Mouse (Mus musculus) midbrain, embryonic 12.5 days (tissue): ENCODE measurements at regions not wholly inside any gene's neighbourhood (a gene's known extent, or its start where the extent isn't known, plus 50 kb on each side); places are given as distances from the start of the nearest gene placed in this dataset.

Source experiments
- ATAC-seq: fragments of 200-750 bp; cut with Nextera tagmentation; 2 replicates; pipeline ENCODE4 v1.8.0; 2017; ENCODE audit warnings: low read depth, moderate TSS enrichment, moderate library complexity; ENCODE audit not compliant: low FRiP score
- H3K27ac ChIP-seq: fragments of 300-500 bp; sonication (generic); replicated peaks from 2 replicates; pipeline ENCODE4 v1.5.1; 2016; ENCODE audit warnings: mild to moderate bottlenecking
- H3K27me3 ChIP-seq: fragments of 300-500 bp; sonication (generic); 2 replicates; pipeline ENCODE4 v1.6.1; 2016; ENCODE audit warnings: mild to moderate bottlenecking
- H3K36me3 ChIP-seq: fragments of 300-500 bp; sonication (generic); 2 replicates; pipeline ENCODE4 v1.6.1; 2016
- H3K4me1 ChIP-seq: fragments of 300-500 bp; sonication (generic); 2 replicates; pipeline ENCODE4 v1.6.1; 2016
- H3K4me2 ChIP-seq: fragments of 300-500 bp; sonication (generic); replicated peaks from 2 replicates; pipeline ENCODE4 v1.6.1; 2016; ENCODE audit warnings: mild to moderate bottlenecking, moderate library complexity
- H3K4me3 ChIP-seq: fragments of 300-500 bp; sonication (generic); 2 replicates; pipeline ENCODE4 v1.5.1; 2016; ENCODE audit warnings: mild to moderate bottlenecking
- H3K9ac ChIP-seq: fragments of 300-500 bp; sonication (generic); replicated peaks from 2 replicates; pipeline ENCODE4 v1.6.1; 2016; ENCODE audit warnings: mild to moderate bottlenecking, moderate library complexity
- H3K9me3 ChIP-seq: fragments of 300-500 bp; sonication (generic); 2 replicates; pipeline ENCODE4 v1.6.1; 2016; ENCODE audit warnings: mild to moderate bottlenecking
- WGBS: fragments of 180-500 bp; shearing (Covaris S2); methylation state at CpG from one replicate; pipeline ENCODE4 v1.1.7; 2016; 5-methylcytosine and 5-hydroxymethylcytosine counted together

DNA sequence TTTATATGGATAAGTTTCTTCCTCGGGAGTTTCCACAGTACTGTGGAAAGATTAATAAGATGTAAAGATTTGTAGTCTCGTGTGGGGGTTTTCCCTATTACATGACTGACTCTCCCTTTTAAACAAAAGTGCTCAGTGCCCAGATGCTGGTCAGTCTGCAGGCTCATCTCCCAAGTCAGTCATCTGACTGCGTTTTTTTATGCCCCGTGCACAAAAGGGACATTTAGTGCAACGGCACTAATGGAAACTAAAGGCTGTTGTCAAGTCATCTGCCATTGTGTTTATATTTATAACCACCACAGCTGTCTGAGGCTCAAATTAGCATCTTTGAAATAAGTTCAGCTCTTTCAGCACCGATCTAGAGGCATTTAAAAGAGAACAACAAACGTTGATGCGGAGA is 110.7 kb upstream of the Phyhipl start:
- Histone ChIP-seq H3K4me1 (0 out of 2 replicates have a peak, but pooled peaks cover 3% of the 10 kb centered on the region), H3K27ac (no peak overlapping the region), H3K27me3 (no peaks in the 10 kb centered on the region), H3K4me2 (no peak overlapping the region), H3K9ac (no peak overlapping the region), H3K4me3 (no peak overlapping the region), H3K9me3 (no peaks in the 10 kb centered on the region), H3K36me3 (no peaks in the 10 kb centered on the region)
- 75% methylated on average over 8 of the region's 8 CpGs for WGBS
- no peak for ATAC-seq

GRCm38 (mm10) chr10:70763206-70763605 is 107.4 kb upstream of the Phyhipl start:
- ATAC-seq = no peak
- 0 out of 2 replicates have a peak, but pooled peaks cover 3% of the 10 kb centered on the region for H3K4me1 ChIP-seq
- no peaks in the 10 kb centered on the region for H3K36me3 ChIP-seq
- H3K4me3 ChIP-seq = no peak overlapping the region
- WGBS = 89% methylated on average over 7 of the region's 7 CpGs
- H3K27ac ChIP-seq = no peak overlapping the region
- H3K4me2 ChIP-seq = no peak overlapping the region
- H3K9me3 ChIP-seq = no peaks in the 10 kb centered on the region
- no peaks in the 10 kb centered on the region for H3K27me3 ChIP-seq
- H3K9ac ChIP-seq = no peak overlapping the region

DNA sequence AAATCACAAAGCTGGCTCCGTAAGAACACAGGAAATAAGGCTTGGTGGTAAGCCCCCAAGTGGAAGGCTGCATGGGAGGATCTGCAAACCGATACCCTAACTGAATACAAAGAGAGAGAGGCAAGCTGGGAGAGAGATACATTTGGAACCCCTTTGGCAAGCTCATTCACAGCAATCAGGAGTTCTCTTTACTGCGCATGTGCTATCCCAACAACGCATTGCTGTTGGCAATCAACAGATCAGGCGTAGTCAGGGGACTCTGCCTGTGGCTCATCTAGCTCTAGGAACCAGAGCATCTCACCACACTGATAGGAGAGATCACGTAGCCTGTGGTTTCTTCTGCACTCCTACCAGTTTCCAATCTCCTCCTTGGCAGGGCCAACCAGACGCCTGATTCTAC is 103.9 kb upstream of the Phyhipl start:
- no peak overlapping the region for H3K9ac ChIP-seq
- no peaks in the 10 kb centered on the region for H3K27me3 ChIP-seq
- no peaks in the 10 kb centered on the region for H3K4me1 ChIP-seq
- H3K27ac ChIP-seq = no peak overlapping the region
- WGBS = 89% methylated on average over 7 of the region's 7 CpGs
- no peak overlapping the region for H3K4me3 ChIP-seq
- H3K9me3 ChIP-seq = no peaks in the 10 kb centered on the region
- ATAC-seq = no peak
- H3K36me3 ChIP-seq = no peaks in the 10 kb centered on the region
- H3K4me2 ChIP-seq = no peak overlapping the region

DNA sequence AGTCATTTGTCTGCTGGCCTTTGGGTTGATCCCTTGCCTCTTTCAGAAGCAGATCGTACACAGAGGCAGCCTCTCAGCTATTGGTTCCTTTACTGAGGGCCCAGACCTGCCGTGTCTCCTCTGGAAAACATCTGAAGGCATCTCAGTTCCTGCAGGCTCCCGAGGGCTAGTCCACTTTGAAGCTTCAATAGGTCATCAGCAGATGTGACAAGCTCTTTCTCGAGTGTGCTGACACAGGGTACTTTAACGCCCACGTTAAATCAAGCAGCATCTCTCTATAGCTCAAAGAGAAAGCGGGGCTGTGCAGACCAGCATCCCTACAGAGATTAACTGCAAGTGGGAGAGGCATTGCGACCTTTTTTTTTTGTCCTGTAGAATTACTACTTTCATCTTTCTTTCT is 96.0 kb upstream of the Phyhipl start:
- no peaks in the 10 kb centered on the region for H3K36me3 ChIP-seq
- H3K4me1 ChIP-seq = no peaks in the 10 kb centered on the region
- no peak overlapping the region for H3K9ac ChIP-seq
- ATAC-seq = no peak
- H3K4me3 ChIP-seq = no peak overlapping the region
- no peak overlapping the region for H3K27ac ChIP-seq
- H3K4me2 ChIP-seq = no peak overlapping the region
- H3K9me3 ChIP-seq = no peaks in the 10 kb centered on the region
- H3K27me3 ChIP-seq = no peaks in the 10 kb centered on the region
- WGBS = 62% methylated on average over 8 of the region's 8 CpGs

DNA sequence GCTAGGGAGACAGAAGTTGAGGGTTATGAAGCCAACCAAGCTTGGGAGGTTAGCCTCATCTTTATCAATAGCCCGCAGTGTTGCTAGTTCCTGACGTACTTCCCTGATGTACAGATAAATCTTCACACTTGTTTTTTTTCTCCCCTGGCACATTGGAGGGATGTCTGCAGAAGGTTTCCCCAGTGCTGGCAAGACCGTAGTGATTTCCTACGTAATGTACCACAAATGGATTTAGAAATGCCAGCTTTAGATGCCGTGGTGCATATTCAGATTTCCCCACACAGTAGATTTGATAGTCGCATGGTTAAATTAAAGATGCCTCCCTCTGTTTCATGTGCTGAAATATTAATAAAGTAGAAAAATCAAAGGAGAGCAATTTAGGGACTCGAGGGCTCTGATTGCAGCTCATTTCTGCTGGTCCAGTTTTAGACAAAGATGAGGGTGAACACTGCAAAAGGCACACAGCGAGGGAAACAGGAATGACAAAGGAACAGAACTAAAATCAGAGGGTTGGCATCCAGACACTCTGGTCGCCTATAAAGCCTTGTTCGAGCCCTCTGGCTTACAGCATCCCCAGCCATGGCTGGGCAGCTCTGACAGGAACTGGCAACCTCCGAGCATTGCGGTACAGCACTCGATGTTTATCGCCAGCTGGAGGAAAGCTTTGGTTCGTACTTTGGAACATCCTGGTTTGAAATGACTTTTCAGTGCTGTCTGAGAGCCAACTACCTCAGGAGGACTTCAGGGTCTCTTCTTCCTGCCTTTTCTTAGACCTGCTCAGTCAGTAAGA is 94.8 kb upstream of the Phyhipl start:
- WGBS = 90% methylated on average over 15 of the region's 15 CpGs
- Histone ChIP-seq H3K9me3 (no peaks in the 10 kb centered on the region), H3K4me1 (no peaks in the 10 kb centered on the region), H3K27ac (no peak overlapping the region), H3K4me2 (no peak overlapping the region), H3K36me3 (no peaks in the 10 kb centered on the region), H3K4me3 (no peak overlapping the region), H3K9ac (no peak overlapping the region), H3K27me3 (no peaks in the 10 kb centered on the region)
- no peak for ATAC-seq

GRCm38 (mm10) chr10:70746612-70747011 is 90.8 kb upstream of the Phyhipl start:
- Histone ChIP-seq H3K4me2 (no peak overlapping the region), H3K9ac (no peak overlapping the region), H3K9me3 (no peaks in the 10 kb centered on the region), H3K4me1 (no peaks in the 10 kb centered on the region), H3K27ac (no peak overlapping the region), H3K36me3 (no peaks in the 10 kb centered on the region), H3K27me3 (no peaks in the 10 kb centered on the region), H3K4me3 (no peak overlapping the region)
- WGBS = 86% methylated on average over 4 of the region's 4 CpGs
- no peak for ATAC-seq

DNA sequence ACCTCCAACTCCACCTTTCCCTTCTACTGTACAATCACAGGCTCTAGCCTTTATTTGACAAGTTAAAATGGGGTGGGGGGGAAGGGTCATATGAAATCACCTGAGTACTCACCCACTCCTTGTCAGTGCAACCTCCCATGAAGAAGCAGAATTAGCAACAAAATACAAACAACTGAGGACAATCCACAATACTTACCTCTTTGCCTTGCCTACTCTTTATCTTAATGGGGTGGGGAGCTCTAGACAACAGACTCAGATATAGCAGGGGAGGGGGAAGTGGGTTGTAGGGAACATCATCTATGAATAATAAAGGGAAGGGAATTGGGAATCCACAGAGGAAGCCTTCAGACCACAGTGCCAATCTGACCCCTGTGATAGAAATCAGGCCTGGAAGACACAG is 86.1 kb upstream of the Phyhipl start:
- Histone ChIP-seq H3K27me3 (no peaks in the 10 kb centered on the region), H3K4me3 (no peak overlapping the region), H3K4me2 (no peak overlapping the region), H3K9ac (no peak overlapping the region), H3K4me1 (no peaks in the 10 kb centered on the region), H3K9me3 (no peaks in the 10 kb centered on the region), H3K36me3 (no peaks in the 10 kb centered on the region), H3K27ac (no peak overlapping the region)
- ATAC-seq = no peak

DNA sequence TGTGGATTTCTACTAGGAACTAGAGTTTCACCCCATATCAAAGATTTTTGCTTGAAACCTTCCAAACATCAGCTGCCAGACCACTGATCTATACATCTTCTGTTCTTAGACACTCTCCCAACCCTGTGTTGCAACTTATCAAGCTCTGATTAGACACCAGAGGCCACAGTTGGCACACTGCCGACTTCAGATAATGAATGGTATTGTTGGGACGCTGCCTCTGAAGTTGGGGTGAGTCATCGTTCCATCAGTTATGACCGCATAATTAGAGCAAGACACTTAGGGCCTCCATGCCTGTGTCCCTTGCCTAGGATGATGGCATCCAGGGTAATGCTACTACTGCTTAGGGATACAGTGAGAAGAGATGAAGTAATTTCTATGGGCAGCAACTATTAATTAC is 84.3 kb upstream of the Phyhipl start:
- H3K27me3 ChIP-seq = no peaks in the 10 kb centered on the region
- no peak overlapping the region for H3K4me2 ChIP-seq
- no peaks in the 10 kb centered on the region for H3K4me1 ChIP-seq
- no peak overlapping the region for H3K27ac ChIP-seq
- 90% methylated on average over 4 of the region's 4 CpGs for WGBS
- H3K9ac ChIP-seq = no peak overlapping the region
- ATAC-seq = no peak
- H3K36me3 ChIP-seq = no peaks in the 10 kb centered on the region
- H3K9me3 ChIP-seq = no peaks in the 10 kb centered on the region
- no peak overlapping the region for H3K4me3 ChIP-seq

DNA sequence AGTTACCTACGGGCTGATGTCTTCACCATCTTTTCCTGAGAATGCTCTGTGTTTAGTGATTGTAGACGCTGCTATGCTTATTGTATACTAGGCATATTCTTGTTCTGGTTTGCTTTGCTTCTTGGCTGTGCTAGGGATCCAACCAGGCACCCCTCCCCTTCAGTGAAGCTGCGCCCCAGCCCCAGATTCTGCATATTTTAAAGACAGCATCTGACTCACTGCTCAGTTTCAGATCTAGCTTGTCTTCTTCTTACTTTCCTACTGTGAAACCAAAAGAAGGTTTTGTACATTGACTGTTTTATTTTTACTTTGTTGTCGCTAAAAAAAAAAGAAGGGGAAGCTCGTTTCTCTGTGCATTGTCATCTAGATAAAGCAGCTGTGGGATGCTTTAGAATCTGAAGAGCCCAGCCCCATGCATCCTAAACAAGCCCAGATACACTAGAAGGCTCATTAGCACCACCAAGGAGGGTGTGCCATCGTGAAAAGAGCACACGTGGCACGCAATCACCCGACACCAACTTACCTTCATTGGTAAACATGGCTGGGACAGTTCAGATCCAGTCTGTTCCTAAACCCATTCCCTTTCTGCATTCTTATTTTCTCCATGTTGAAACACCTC is 83.7 kb upstream of the Phyhipl start:
- Histone ChIP-seq H3K36me3 (no peaks in the 10 kb centered on the region), H3K4me1 (no peaks in the 10 kb centered on the region), H3K9ac (no peak overlapping the region), H3K9me3 (no peaks in the 10 kb centered on the region), H3K27me3 (no peaks in the 10 kb centered on the region), H3K4me2 (no peak overlapping the region), H3K27ac (no peak overlapping the region), H3K4me3 (no peak overlapping the region)
- no peak for ATAC-seq
- 63% methylated on average over 9 of the region's 9 CpGs for WGBS

- H3K36me3 ChIP-seq = no peaks in the 10 kb centered on the region
- H3K9ac ChIP-seq = no peak overlapping the region
- no peaks in the 10 kb centered on the region for H3K27me3 ChIP-seq
- no peak for ATAC-seq
- no peaks in the 10 kb centered on the region for H3K4me1 ChIP-seq
- H3K4me2 ChIP-seq = no peak overlapping the region
- no peak overlapping the region for H3K27ac ChIP-seq
- H3K4me3 ChIP-seq = no peak overlapping the region
- no peaks in the 10 kb centered on the region for H3K9me3 ChIP-seq
Measured at GRCm38 (mm10) chr10:70738686-70739085, 82.9 kb upstream of the Phyhipl start.

- 61% methylated on average over 12 of the region's 12 CpGs for WGBS
- Histone ChIP-seq H3K4me1 (no peaks in the 10 kb centered on the region), H3K9me3 (no peaks in the 10 kb centered on the region), H3K9ac (no peak overlapping the region), H3K27ac (no peak overlapping the region), H3K4me2 (no peak overlapping the region), H3K4me3 (no peak overlapping the region), H3K27me3 (no peaks in the 10 kb centered on the region), H3K36me3 (no peaks in the 10 kb centered on the region)
- ATAC-seq = no peak
Measured at GRCm38 (mm10) chr10:70733956-70734355, 78.2 kb upstream of the Phyhipl start.

GRCm38 (mm10) chr10:70733478-70733877 is 77.7 kb upstream of the Phyhipl start:
- no peaks in the 10 kb centered on the region for H3K27me3 ChIP-seq
- no peak for ATAC-seq
- no peaks in the 10 kb centered on the region for H3K36me3 ChIP-seq
- no peaks in the 10 kb centered on the region for H3K9me3 ChIP-seq
- H3K4me2 ChIP-seq = no peak overlapping the region
- no peak overlapping the region for H3K9ac ChIP-seq
- H3K4me1 ChIP-seq = no peaks in the 10 kb centered on the region
- no peak overlapping the region for H3K27ac ChIP-seq
- WGBS = 79% methylated on average over 7 of the region's 7 CpGs
- H3K4me3 ChIP-seq = no peak overlapping the region

- H3K9ac ChIP-seq = no peak overlapping the region
- ATAC-seq = no peak
- 85% methylated on average over 3 of the region's 3 CpGs for WGBS
- H3K27me3 ChIP-seq = no peaks in the 10 kb centered on the region
- no peaks in the 10 kb centered on the region for H3K36me3 ChIP-seq
- H3K4me3 ChIP-seq = no peak overlapping the region
- no peak overlapping the region for H3K27ac ChIP-seq
- no peak overlapping the region for H3K4me2 ChIP-seq
- no peaks in the 10 kb centered on the region for H3K9me3 ChIP-seq
- H3K4me1 ChIP-seq = no peaks in the 10 kb centered on the region
Measured at GRCm38 (mm10) chr10:70725091-70725490, 69.3 kb upstream of the Phyhipl start.
